Mouse (Mus musculus) thymus, adult 2 months (tissue): ENCODE measurements around the gene Ntn1.

Experiments used
- CTCF ChIP-seq: fragments of 200-500 bp; IDR thresholded peaks from 2 replicates; pipeline ENCODE4 v1.5.1; 2012; ENCODE audit warnings: mild to moderate bottlenecking, control low read depth, low read length, moderate library complexity, borderline replicate concordance; ENCODE audit not compliant: control insufficient read depth, poor library complexity, insufficient read depth; ENCODE audit errors: extremely low read depth
- POLR2A ChIP-seq: fragments of 200-500 bp; IDR thresholded peaks from 2 replicates; pipeline ENCODE4 v1.6.1; 2012; ENCODE audit warnings: mild to moderate bottlenecking, low read length, control low read depth, moderate library complexity; ENCODE audit not compliant: control insufficient read depth, poor library complexity, insufficient read depth; ENCODE audit errors: extremely low read depth

DNA sequence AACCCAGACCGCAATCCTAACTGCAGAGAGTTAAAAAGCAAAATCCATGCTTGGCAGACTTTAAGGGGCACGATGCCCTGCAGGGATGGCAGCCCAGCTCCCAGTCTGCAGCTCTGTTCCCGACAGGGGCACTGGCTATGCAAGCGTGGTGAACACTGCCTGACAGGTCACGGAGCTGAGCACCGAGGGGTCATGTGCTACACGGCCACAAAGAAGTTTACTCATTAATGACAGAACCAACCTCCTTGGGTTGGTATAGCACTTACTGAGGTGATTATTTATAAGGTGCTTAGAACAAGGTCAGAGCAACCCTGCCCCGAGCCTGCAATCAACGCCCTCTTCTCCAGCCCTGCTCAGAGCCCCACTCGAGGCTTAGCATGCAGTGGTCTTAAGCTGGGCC, 27.5 kb downstream of the Ntn1 start:
- TF ChIP-seq CTCF (no peak), POLR2A (no peak)
